Mouse (Mus musculus) hindbrain, embryonic 15.5 days (tissue): ENCODE results near the gene Sec24a. TPM values are rescaled to one million over a fixed set of nuclear protein-coding genes. Genes with fewer than 3 reads are reported as not detected.
A peak's percentile ranks its signal among the peaks of the same experiment; 100 is the strongest.
"Not testable (repeated sequence)": the region's sequence is repeated elsewhere in the genome, so short reads cannot be mapped to it uniquely, and the experiment has no call there.

Source experiments
- ATAC-seq: fragments of 200-750 bp; cut with Nextera tagmentation; 2 replicates; pipeline ENCODE4 v1.8.0; 2017; ENCODE audit warnings: low read depth, moderate number of reproducible peaks, moderate TSS enrichment; ENCODE audit not compliant: low FRiP score
- H3K27ac ChIP-seq: fragments of 300-500 bp; sonication (generic); replicated peaks from 2 replicates; pipeline ENCODE4 v1.5.1; 2015; ENCODE audit warnings: mild to moderate bottlenecking, inconsistent platforms
- H3K27me3 ChIP-seq: fragments of 300-500 bp; sonication (generic); 2 replicates; pipeline ENCODE4 v1.6.1; 2015; ENCODE audit warnings: control low read depth, inconsistent platforms
- H3K36me3 ChIP-seq: fragments of 300-500 bp; sonication (generic); 2 replicates; pipeline ENCODE4 v1.6.1; 2015; ENCODE audit warnings: control low read depth, inconsistent platforms
- H3K4me1 ChIP-seq: fragments of 300-500 bp; sonication (generic); replicated peaks from 2 replicates; pipeline ENCODE4 v1.6.1; 2015; ENCODE audit warnings: control low read depth, inconsistent platforms
- H3K4me2 ChIP-seq: fragments of 300-500 bp; sonication (generic); 2 replicates; pipeline ENCODE4 v1.6.1; 2015; ENCODE audit warnings: moderate library complexity, mild to moderate bottlenecking, inconsistent platforms
- H3K4me3 ChIP-seq: fragments of 300-500 bp; sonication (generic); 2 replicates; pipeline ENCODE4 v1.5.1; 2015; ENCODE audit warnings: mild to moderate bottlenecking, inconsistent platforms
- H3K9ac ChIP-seq: fragments of 300-500 bp; sonication (generic); 2 replicates; pipeline ENCODE4 v1.6.1; 2015; ENCODE audit warnings: inconsistent platforms
- H3K9me3 ChIP-seq: fragments of 300-500 bp; sonication (generic); 2 replicates; pipeline ENCODE4 v1.6.1; 2016; ENCODE audit warnings: control low read depth, inconsistent platforms
- WGBS: fragments of 180-500 bp; shearing (Covaris S2); methylation state at CpG from one replicate; pipeline ENCODE4 v1.1.7; 2015; 5-methylcytosine and 5-hydroxymethylcytosine counted together
- polyA plus RNA-seq: library from polyadenylated mRNA; unstranded; fragments of >200 nt; fragmentation: Nextera tagmentation; extraction: Ambion mirVana; gene quantifications from 2 replicates; pipeline ENCODE4 v1.2.1, GENCODE M21; 2015

Gene Sec24a
- 14.2 and 15.9 TPM in 2 replicates for polyA plus RNA-seq

DNA sequence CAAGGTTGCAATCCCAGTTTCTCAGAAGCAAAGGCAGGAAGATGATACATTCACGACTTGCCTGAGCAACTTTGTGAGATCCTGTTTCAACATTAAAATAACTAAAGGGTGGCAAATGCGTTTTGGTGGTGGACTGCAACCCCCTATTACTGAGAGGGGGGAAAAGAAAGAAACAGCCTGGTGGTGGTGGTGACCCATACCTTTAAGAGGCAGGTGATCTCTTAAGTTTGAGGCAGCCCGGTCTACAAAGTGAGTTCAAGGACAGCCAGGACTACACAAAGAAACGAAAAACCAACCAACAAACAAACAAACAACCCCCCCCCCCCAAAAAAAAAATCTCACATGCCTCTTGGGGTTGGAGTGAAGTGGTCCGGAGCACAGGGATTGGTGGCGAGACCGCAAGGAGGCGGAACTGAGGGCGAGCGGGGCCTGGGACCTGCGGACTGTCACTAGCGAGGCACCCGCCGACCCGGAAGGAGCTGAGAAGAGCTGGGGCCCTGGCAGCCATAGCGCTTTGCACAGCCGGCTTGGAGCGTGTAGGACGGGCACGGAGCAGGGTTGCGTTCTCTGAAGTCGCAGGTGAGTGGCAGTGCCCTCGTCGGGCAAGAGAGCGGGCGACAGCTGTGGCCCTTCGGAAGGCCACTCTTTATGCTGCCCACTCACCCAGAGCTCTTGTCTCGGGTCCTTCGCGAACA lies at the start of gene Sec24a, which contains the start of gene Sar1b:
Sec24a (minus strand) TSS at position 422 of the 695 bp plus-strand sequence.
Sar1b (plus strand) TSS at position 475 of the 695 bp plus-strand sequence.
- Histone ChIP-seq H3K36me3 (no peaks in the 10 kb centered on the region), H3K4me3 (peak within 1 kb of the TSS; percentile 97), H3K9ac (peak within 1 kb of the TSS; percentile 91), H3K27ac (0 out of 2 replicates have a peak within 1 kb of the TSS, but pooled peaks have one; percentile 39), H3K9me3 (no peaks in the 10 kb centered on the region), H3K27me3 (0 out of 2 replicates have a peak, but pooled peaks cover 12% of the 10 kb centered on the region), H3K4me2 (peak within 1 kb of the TSS; percentile 95), H3K4me1 (peaks cover 27% of the 10 kb centered on the region)
- peak; percentile 94 for ATAC-seq
- 1% methylated on average over 28 of the region's 30 CpGs for WGBS

DNA sequence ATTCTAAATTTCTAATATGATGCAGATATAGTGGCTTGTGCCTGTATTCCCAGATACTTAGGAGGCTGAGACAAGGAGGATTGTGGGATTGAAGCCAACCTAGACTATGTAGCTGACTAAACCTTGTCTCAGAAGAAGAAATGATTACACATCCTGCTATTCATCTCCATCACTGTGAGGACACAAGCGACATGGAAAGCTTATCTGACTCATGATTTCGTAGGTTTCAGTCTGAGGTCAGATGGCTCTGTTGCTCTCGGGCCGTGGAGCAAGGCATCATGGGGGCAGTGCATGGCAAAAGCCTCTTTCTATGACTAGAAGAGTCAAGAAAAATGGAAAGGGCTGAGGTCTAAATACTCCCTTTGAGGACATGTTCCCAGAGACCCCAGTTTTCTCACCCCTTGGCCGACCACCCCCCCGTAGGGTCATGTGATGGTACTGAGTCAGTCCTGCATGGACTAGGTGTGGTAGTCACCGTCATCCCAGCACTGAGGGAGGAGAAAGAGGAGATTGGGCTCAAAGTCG lies 48.6 kb upstream of the Sec24a start:
- no peak for ATAC-seq
- Histone ChIP-seq H3K4me1 (no peaks in the 10 kb centered on the region), H3K4me2 (no peak overlapping the region), H3K36me3 (no peaks in the 10 kb centered on the region), H3K4me3 (no peak overlapping the region), H3K9ac (no peak overlapping the region), H3K27me3 (no peaks in the 10 kb centered on the region), H3K9me3 (no peaks in the 10 kb centered on the region), H3K27ac (no peak overlapping the region)
- WGBS, result 92% methylated on average over 8 of the region's 8 CpGs

DNA sequence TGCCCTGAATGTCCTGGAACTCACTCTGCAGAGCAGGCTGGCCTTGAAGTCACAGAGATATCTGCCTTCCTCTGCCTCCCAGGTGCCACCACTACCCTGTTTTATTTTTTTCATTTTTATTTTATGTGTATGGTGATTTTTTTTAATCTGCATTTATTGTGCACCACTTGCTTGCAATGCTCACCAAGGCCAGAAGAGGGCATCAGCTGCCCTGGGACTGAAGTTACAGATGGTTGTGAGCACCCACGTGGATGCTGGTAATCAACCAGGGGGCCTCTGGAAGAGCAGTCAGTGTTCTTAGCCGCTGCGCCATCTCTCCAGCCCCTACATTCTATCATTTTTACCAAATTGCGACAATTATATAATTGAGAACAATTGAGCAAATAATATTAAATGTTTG lies 47.8 kb upstream of the Sec24a start:
- WGBS, result 86% methylated on average over 4 of the region's 4 CpGs
- Histone ChIP-seq H3K27me3 (no peaks in the 10 kb centered on the region), H3K36me3 (no peaks in the 10 kb centered on the region), H3K27ac (no peak overlapping the region), H3K4me2 (no peak overlapping the region), H3K4me1 (no peaks in the 10 kb centered on the region), H3K9ac (no peak overlapping the region), H3K9me3 (no peaks in the 10 kb centered on the region), H3K4me3 (no peak overlapping the region)
- no peak for ATAC-seq

DNA sequence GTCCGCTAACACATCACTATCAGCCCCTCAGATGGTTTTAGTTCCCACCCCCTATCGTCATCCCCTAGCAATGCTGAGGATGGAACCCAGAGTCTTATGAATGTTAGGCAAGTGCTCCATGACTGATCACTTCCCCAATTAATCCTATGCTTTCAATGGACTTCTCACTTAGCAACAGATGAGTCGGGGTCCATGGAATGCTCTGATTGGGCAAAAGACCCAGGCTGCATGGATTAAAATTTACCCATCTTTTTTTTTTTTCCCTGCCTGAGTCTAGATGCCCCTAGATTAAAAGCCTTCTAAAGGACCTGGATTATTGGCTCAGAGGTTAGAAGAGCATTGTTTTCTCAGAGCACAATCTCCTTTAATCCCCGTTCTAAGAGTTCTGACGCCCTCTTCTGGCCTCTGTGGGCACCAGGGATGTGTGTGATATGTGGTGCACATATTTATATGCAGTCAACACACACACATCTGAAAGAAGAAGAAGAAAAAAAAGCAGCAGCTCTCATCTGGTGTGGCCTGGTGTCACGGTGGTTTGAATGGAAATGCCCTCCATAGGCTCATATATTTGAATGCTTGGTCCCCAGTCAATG lies 46.3 kb upstream of the Sec24a start:
- Histone ChIP-seq H3K4me3 (no peak overlapping the region), H3K4me2 (no peak overlapping the region), H3K9ac (no peak overlapping the region), H3K27me3 (no peaks in the 10 kb centered on the region), H3K9me3 (no peaks in the 10 kb centered on the region), H3K4me1 (peaks cover 5% of the 10 kb centered on the region), H3K27ac (no peak overlapping the region), H3K36me3 (no peaks in the 10 kb centered on the region)
- no peak for ATAC-seq
- WGBS, result 66% methylated on average over 6 of the region's 6 CpGs

DNA sequence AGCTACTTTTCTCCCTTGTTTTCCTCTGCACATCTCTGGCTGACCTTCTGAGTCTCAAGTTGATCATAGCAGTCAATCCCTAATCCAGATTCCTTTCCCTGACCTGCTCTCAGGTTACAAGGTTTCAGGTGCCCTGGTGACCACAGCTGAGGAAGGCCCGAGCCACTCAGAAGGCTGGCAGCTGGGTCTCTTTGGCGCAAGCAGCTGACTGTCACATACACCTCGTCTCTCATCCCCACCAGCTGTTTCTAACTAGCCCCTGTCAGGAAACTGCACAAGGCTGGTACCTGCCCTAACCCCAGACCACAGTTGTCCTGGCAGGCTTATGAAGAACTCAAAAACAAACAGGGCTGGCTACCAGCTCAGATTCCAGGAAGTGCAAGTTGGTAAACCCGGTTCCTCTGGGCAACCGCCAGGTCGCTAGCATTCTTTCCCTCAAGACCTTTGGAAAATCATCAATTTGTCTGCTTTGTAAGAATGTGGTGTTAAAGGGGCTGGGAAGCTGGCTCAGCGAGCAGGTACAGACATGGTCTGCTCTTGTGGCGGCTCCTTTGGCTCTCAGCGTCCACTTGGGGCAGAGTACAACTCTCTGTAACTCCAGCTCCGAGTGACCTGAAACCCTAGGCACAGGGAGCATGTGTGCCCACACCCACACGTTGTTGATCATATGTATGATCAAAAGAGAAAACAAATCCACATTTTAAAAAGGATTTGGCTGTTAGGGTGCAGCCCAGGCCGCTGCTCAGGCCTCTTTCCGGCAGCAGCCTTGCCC lies 43.9 kb upstream of the Sec24a start:
- no peaks in the 10 kb centered on the region for H3K9me3 ChIP-seq
- H3K27me3 ChIP-seq, result no peaks in the 10 kb centered on the region
- H3K27ac ChIP-seq, result no peak overlapping the region
- no peak overlapping the region for H3K4me2 ChIP-seq
- peaks cover 5% of the 10 kb centered on the region for H3K4me1 ChIP-seq
- 59% methylated on average over 13 of the region's 13 CpGs for WGBS
- H3K36me3 ChIP-seq, result no peaks in the 10 kb centered on the region
- no peak overlapping the region for H3K9ac ChIP-seq
- no peak for ATAC-seq
- no peak overlapping the region for H3K4me3 ChIP-seq

- Histone ChIP-seq H3K27me3 (no peaks in the 10 kb centered on the region), H3K36me3 (no peaks in the 10 kb centered on the region), H3K4me2 (peak overlapping the region; percentile 83), H3K9ac (peak overlapping the region; percentile 62), H3K27ac (peak overlapping the region; percentile 81), H3K9me3 (no peaks in the 10 kb centered on the region), H3K4me1 (peaks cover 5% of the 10 kb centered on the region), H3K4me3 (peak overlapping the region; percentile 51)
- peak; percentile 87 for ATAC-seq
- WGBS, result 21% methylated on average over 17 of the region's 17 CpGs
Measured at GRCm38 (mm10) chr11:51805221-51805981, 42.0 kb upstream of the Sec24a start.

DNA sequence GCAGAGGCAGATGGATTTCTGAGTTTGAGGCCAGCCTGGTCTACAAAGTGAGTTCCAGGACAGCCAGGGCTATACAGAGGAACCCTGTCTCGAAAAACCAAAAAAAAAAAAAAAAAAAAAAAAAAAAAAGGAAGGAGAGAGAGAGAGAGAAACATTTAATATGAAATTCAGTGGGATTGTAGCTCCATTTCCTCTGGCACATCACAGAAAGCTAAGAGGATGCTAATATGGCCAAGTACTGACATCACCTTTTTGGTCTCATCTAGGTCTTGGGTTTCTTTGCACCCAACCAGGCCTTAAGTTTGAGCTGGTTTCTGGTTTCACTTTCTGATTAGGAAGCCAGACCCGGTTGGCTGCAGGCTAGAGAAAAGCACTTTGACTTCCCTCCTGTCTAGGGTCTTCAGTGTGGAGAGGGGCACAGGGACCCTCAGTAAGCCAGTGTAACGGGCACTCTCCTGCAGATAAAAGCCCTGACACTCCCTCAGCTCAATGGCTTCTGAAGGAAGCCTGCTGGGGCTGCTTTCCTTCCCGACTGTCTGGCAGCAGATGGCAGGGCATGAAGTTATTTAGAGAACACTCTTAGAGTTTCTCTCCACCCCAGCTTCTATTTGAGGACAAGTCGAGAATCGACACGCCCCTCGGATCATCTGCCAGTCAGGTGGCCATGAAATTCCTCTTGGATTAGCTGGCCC lies 37.3 kb upstream of the Sec24a start:
- Histone ChIP-seq H3K4me3 (no peak overlapping the region), H3K36me3 (no peaks in the 10 kb centered on the region), H3K9me3 (no peaks in the 10 kb centered on the region), H3K4me2 (no peak overlapping the region), H3K4me1 (peaks cover 4% of the 10 kb centered on the region), H3K9ac (no peak overlapping the region), H3K27ac (no peak overlapping the region), H3K27me3 (no peaks in the 10 kb centered on the region)
- WGBS, result 51% methylated on average over 8 of the region's 8 CpGs
- ATAC-seq, result no peak

DNA sequence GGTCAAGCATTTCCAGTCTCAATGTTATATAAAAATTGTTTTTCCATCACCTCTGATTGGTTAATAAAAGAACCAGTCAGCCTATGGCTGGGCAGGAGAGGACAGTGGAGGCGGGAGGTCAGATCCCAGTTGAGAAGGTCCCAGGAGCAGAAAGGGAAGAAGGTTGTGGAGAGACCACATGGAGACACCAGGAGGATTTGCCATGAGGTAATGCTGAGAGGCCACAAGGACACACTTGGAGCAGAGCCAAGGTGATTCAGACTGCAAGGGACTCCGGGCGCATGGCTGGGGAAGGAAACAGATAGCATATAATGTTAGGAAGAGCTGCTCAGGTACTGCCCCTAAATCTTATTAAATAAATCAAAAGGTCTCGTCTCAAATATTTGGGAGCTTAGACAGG lies 32.8 kb upstream of the Sec24a start:
- Histone ChIP-seq H3K27me3 (no peaks in the 10 kb centered on the region), H3K36me3 (peaks cover 15% of the 10 kb centered on the region; the same call in 1 of the 2 replicates), H3K9ac (no peak overlapping the region), H3K27ac (no peak overlapping the region), H3K4me2 (no peak overlapping the region), H3K4me1 (no peaks in the 10 kb centered on the region), H3K9me3 (no peaks in the 10 kb centered on the region), H3K4me3 (no peak overlapping the region)
- ATAC-seq, result no peak
- WGBS, result 84% methylated on average over 4 of the region's 4 CpGs

GRCm38 (mm10) chr11:51790662-51791061 lies 27.2 kb upstream of the Sec24a start:
- H3K36me3 ChIP-seq, result peaks cover 50% of the 10 kb centered on the region
- ATAC-seq, result no peak
- no peak overlapping the region for H3K9ac ChIP-seq
- no peaks in the 10 kb centered on the region for H3K27me3 ChIP-seq
- H3K4me3 ChIP-seq, result no peak overlapping the region
- no peak overlapping the region for H3K27ac ChIP-seq
- no peaks in the 10 kb centered on the region for H3K4me1 ChIP-seq
- 95% methylated on average over 7 of the region's 7 CpGs for WGBS
- H3K9me3 ChIP-seq, result no peaks in the 10 kb centered on the region
- H3K4me2 ChIP-seq, result no peak overlapping the region

- not testable (repeated sequence) for H3K4me2 ChIP-seq, H3K4me3 ChIP-seq, H3K9me3 ChIP-seq, ATAC-seq, H3K9ac ChIP-seq, H3K27ac ChIP-seq, H3K4me1 ChIP-seq, H3K27me3 ChIP-seq
- peaks cover 53% of the 10 kb centered on the region for H3K36me3 ChIP-seq
- 76% methylated on average over 4 of the region's 4 CpGs for whole genome bisulfite sequencing
Measured at GRCm38 (mm10) chr11:51789735-51790134, 26.3 kb upstream of the Sec24a start.

DNA sequence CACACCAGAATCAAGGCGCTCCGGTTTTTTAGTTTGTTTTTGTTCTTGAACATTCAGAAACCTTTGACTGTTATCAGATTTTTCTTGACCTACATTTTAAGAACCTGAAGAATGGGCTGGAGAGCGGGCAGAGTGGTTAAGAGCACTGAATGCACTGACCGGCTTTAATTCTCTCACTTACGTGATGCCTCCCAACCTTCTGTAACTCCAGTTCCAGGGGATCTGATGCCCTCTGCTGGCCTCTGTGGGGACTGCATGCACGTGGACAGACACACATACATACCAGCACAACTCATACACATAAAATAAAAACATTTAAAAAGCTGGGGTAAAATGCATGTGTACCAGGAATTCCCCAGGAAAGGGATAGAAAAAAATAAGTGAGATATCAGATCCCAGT lies 22.5 kb upstream of the Sec24a start:
- H3K27me3 ChIP-seq, result no peaks in the 10 kb centered on the region
- no peak overlapping the region for H3K27ac ChIP-seq
- H3K9ac ChIP-seq, result no peak overlapping the region
- H3K36me3 ChIP-seq, result peaks cover 67% of the 10 kb centered on the region
- WGBS, result 89% methylated on average over 6 of the region's 6 CpGs
- H3K4me1 ChIP-seq, result no peaks in the 10 kb centered on the region
- no peak overlapping the region for H3K4me2 ChIP-seq
- ATAC-seq, result no peak
- no peak overlapping the region for H3K4me3 ChIP-seq
- no peaks in the 10 kb centered on the region for H3K9me3 ChIP-seq
